Mouse (Mus musculus): Measurements from ENCODE around the gene Spink2.
"Not testable (repeated sequence)": the region's sequence is repeated elsewhere in the genome, so short reads cannot be mapped to it uniquely, and the experiment has no call there.

The Spink2 gene

GRCm38 (mm10) chr5:77193951-77194350 lies 17.3 kb downstream of the Spink2 start:
- DNase-seq (ENCODE audit: low spot score): peak; percentile 29

- no peak for DNase-seq (ENCODE audit: low spot score)
Observed at GRCm38 (mm10) chr5:77193266-77193665, 18.0 kb downstream of the Spink2 start.

- no peak for DNase-seq (ENCODE audit: low spot score)
Observed at GRCm38 (mm10) chr5:77191631-77192030, 19.6 kb downstream of the Spink2 start.

- DNase-seq (ENCODE audit: low spot score): peak; percentile 11
Observed at GRCm38 (mm10) chr5:77191106-77191505, 20.2 kb downstream of the Spink2 start.

- no peak for DNase-seq (ENCODE audit: low spot score)
Observed at GRCm38 (mm10) chr5:77188738-77189137, 22.5 kb downstream of the Spink2 start.

- no peak for DNase-seq (ENCODE audit: low spot score)
Observed at GRCm38 (mm10) chr5:77185351-77185750, 25.9 kb downstream of the Spink2 start.

GRCm38 (mm10) chr5:77183876-77184275 lies 27.4 kb downstream of the Spink2 start:
- not testable (repeated sequence) for DNase-seq (ENCODE audit: low spot score)

- no peak for DNase-seq (ENCODE audit: low spot score)
Observed at GRCm38 (mm10) chr5:77183338-77183737, 27.9 kb downstream of the Spink2 start.

- DNase-seq (ENCODE audit: low spot score): no peak
Observed at GRCm38 (mm10) chr5:77181508-77181907, 29.8 kb downstream of the Spink2 start.

GRCm38 (mm10) chr5:77178976-77179375 lies 32.3 kb downstream of the Spink2 start:
- no peak for DNase-seq (ENCODE audit: low spot score)

- DNase-seq (ENCODE audit: low spot score): no peak
Observed at GRCm38 (mm10) chr5:77178008-77178407, 33.3 kb downstream of the Spink2 start.

GRCm38 (mm10) chr5:77174779-77175178 lies 36.5 kb downstream of the Spink2 start:
- no peak for DNase-seq (ENCODE audit: low spot score)

GRCm38 (mm10) chr5:77170593-77170992 lies 40.7 kb downstream of the Spink2 start:
- peak; percentile 84 for DNase-seq (ENCODE audit: low spot score)

GRCm38 (mm10) chr5:77167306-77167945 lies 43.8 kb downstream of the Spink2 start:
- DNase-seq (ENCODE audit: low spot score): no peak

- no peak for DNase-seq (ENCODE audit: low spot score)
Observed at GRCm38 (mm10) chr5:77165703-77166625, 45.3 kb downstream of the Spink2 start.

GRCm38 (mm10) chr5:77163597-77163996 lies 47.7 kb downstream of the Spink2 start:
- DNase-seq (ENCODE audit: low spot score): no peak

- DNase-seq (ENCODE audit: low spot score): no peak
Observed at GRCm38 (mm10) chr5:77162566-77162965, 48.7 kb downstream of the Spink2 start.

- DNase-seq (ENCODE audit: low spot score): no peak
Observed at GRCm38 (mm10) chr5:77157777-77158540, 53.3 kb downstream of the Spink2 start.

GRCm38 (mm10) chr5:77156938-77157337 lies 54.3 kb downstream of the Spink2 start:
- DNase-seq (ENCODE audit: low spot score): peak; percentile 56

GRCm38 (mm10) chr5:77155526-77155925 lies 55.7 kb downstream of the Spink2 start:
- DNase-seq (ENCODE audit: low spot score): no peak
